Mouse (Mus musculus) gastrocnemius, postnatal 10 days (tissue): ENCODE data around the gene Ptpn13. TPM values are rescaled to one million over a fixed set of nuclear protein-coding genes. Genes with fewer than 3 reads are reported as not detected.

Experiments used
- DNase-seq: peaks from one replicate; pipeline ENCODE4 v3.0.0; 2021; ENCODE audit warnings: mixed read lengths
- long read RNA-seq, 2 experiments: library from polyadenylated mRNA; stranded (forward); transcript quantifications; one replicate each; pipeline ENCODE4 v2.0.0; 2021
- total RNA-seq, 2 experiments: library from RNA; stranded (reverse); gene quantifications; 2 replicates each; pipeline ENCODE4 v1.2.3; 2021

The Ptpn13 gene
- total RNA-seq = 1 to 10 TPM; 6.4 to 8.1 TPM
- long read RNA-seq, experiment 1, partial matches to known transcripts = 0 of 2 reads
- long read RNA-seq, experiment 1, other reads (novel, unspliced or antisense) = 2 of 2 reads
- long read RNA-seq, experiment 2, partial matches to known transcripts = 5 of 7 reads
- long read RNA-seq, experiment 2, other reads (novel, unspliced or antisense) = 2 of 7 reads

GRCm38 (mm10) chr5:103424678-103425319 lies at the start of gene Ptpn13:
TSS of gene Ptpn13 (plus strand) at chr5:103425192.
- peak; percentile 92 for DNase-seq

GRCm38 (mm10) chr5:103375226-103375625 lies 49.8 kb upstream of the Ptpn13 start:
- no peak for DNase-seq

- peak; percentile 7 for DNase-seq
These were observed 48.4 kb upstream of the Ptpn13 start for GRCm38 (mm10) chr5:103376354-103377295.

- no peak for DNase-seq
These were observed 47.4 kb upstream of the Ptpn13 start for GRCm38 (mm10) chr5:103377493-103378130.

- no peak for DNase-seq
These were observed 44.0 kb upstream of the Ptpn13 start for GRCm38 (mm10) chr5:103380785-103381527.

- DNase-seq = no peak
These were observed 42.0 kb upstream of the Ptpn13 start for GRCm38 (mm10) chr5:103382951-103383350.

- DNase-seq = no peak
These were observed 41.0 kb upstream of the Ptpn13 start for GRCm38 (mm10) chr5:103384021-103384420.

- peak; percentile 59 for DNase-seq
These were observed 37.4 kb upstream of the Ptpn13 start for GRCm38 (mm10) chr5:103387540-103388026.

- no peak for DNase-seq
These were observed 35.6 kb upstream of the Ptpn13 start for GRCm38 (mm10) chr5:103389415-103389814.

GRCm38 (mm10) chr5:103393220-103393619 lies 31.8 kb upstream of the Ptpn13 start:
- DNase-seq = no peak

GRCm38 (mm10) chr5:103393752-103394151 lies 31.2 kb upstream of the Ptpn13 start:
- DNase-seq = no peak

- no peak for DNase-seq
These were observed 29.3 kb upstream of the Ptpn13 start for GRCm38 (mm10) chr5:103395683-103396082.

GRCm38 (mm10) chr5:103397429-103397828 lies 27.6 kb upstream of the Ptpn13 start:
- DNase-seq = no peak

GRCm38 (mm10) chr5:103404213-103404968 lies 20.6 kb upstream of the Ptpn13 start:
- no peak for DNase-seq

GRCm38 (mm10) chr5:103405921-103406320 lies 19.1 kb upstream of the Ptpn13 start:
- no peak for DNase-seq

GRCm38 (mm10) chr5:103412020-103412747 lies 12.8 kb upstream of the Ptpn13 start:
- DNase-seq = no peak

GRCm38 (mm10) chr5:103414542-103414941 lies 10.4 kb upstream of the Ptpn13 start:
- no peak for DNase-seq

- DNase-seq = no peak
These were observed 7.0 kb upstream of the Ptpn13 start for GRCm38 (mm10) chr5:103418009-103418408.

GRCm38 (mm10) chr5:103418886-103419285 lies 6.1 kb upstream of the Ptpn13 start:
- no peak for DNase-seq

GRCm38 (mm10) chr5:103420568-103420967 lies 4.4 kb upstream of the Ptpn13 start:
- DNase-seq = no peak
